Mouse (Mus musculus): ENCODE measurements around the gene Tgfbr3. TPM values are rescaled to one million over a fixed set of nuclear protein-coding genes. Genes with fewer than 3 reads are reported as not detected.

Gene Tgfbr3
- polyA plus RNA-seq, 1 experiment from 2014 or later: 21.4 TPM

- 17% methylated on average over 11 of the region's 11 CpGs for WGBS
- H3K4me1 ChIP-seq (ENCODE audit: insufficient read depth, low read depth, low read length): no peaks in the 10 kb centered on the region
- H3K27ac ChIP-seq (ENCODE audit: low read length): no peak overlapping the region
- ATAC-seq: peak; percentile 88
- no peak overlapping the region for H3K4me3 ChIP-seq (ENCODE audit: low read depth, low read length)
- H3K27me3 ChIP-seq (replicated peaks; ENCODE audit: insufficient read depth, low read length): no peaks in the 10 kb centered on the region
- no peaks in the 10 kb centered on the region for H3K9me3 ChIP-seq (ENCODE audit: low read length)
- H3K4me2 ChIP-seq (replicated peaks; ENCODE audit: low read depth, low read length): peak overlapping the region; percentile 40
- TF ChIP-seq CTCF (IDR thresholded peaks at IDR 0.05) (peak; percentile 47), EP300 (IDR thresholded peaks at IDR 0.05) (peak; percentile 58; the same call in 1 of the 2 replicates)
- DNase-seq (ENCODE audit: low spot score): peak; percentile 67
- H3K9ac ChIP-seq (replicated peaks; ENCODE audit: low read depth): no peak overlapping the region
- H3K36me3 ChIP-seq (ENCODE audit: insufficient read depth, low read length): no peaks in the 10 kb centered on the region
Measured at GRCm38 (mm10) chr5:107303350-107303861, 14.0 kb upstream of the Tgfbr3 start.

- Histone ChIP-seq H3K9me3 (ENCODE audit: low read length) (no peaks in the 10 kb centered on the region), H3K27ac (ENCODE audit: low read length) (no peak overlapping the region), H3K4me2 (replicated peaks; ENCODE audit: low read depth, low read length) (no peak overlapping the region), H3K36me3 (ENCODE audit: insufficient read depth, low read length) (no peaks in the 10 kb centered on the region), H3K4me3 (ENCODE audit: low read depth, low read length) (no peak overlapping the region), H3K27me3 (replicated peaks; ENCODE audit: insufficient read depth, low read length) (no peaks in the 10 kb centered on the region), H3K4me1 (ENCODE audit: insufficient read depth, low read depth, low read length) (peaks cover 9% of the 10 kb centered on the region; the same call in 1 of the 2 replicates), H3K9ac (replicated peaks; ENCODE audit: low read depth) (no peak overlapping the region)
- ATAC-seq: no peak
- WGBS: 72% methylated on average over 11 of the region's 11 CpGs
- TF ChIP-seq CTCF (IDR thresholded peaks at IDR 0.05) (no peak), EP300 (IDR thresholded peaks at IDR 0.05) (no peak)
- DNase-seq (ENCODE audit: low spot score): no peak
Measured at GRCm38 (mm10) chr5:107298854-107299253, 9.4 kb upstream of the Tgfbr3 start.

DNA sequence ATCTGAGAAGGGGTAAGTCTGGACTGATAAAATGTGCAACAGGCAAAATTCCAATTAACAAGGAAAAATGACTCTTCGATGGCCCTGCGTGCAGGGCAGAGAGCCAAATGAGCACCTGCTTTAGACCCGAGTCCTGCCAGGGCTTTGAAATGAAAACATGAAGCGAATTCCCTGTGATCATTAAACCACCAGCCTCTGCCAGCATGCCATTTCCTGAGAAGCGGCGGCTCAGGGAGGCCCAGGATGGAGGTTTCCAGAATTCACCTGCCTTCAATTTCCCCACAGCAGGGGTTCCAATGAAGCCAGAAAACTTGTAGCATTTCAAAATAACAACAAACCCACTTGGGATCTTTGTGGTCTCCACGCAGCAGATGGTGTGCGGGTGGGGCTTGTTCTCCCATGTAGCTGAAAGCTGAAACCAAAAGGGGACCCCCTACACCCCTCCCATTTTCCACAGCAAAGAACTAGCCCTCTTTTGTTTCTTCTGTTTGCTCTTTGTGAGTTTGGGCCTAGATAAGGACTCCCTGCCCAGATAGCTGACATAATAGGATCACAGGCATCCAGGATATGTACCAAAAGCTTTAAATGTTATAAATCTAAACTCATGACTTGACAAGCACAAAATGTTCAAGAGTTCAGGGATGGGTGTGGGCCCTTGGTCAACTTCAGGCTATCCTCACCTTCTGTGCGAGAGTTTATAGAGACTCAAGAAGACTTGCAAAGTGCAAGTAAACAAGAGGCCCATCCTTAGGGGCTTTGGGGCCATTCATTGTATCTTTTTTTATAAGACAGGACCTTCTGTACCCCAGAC, 7.3 kb upstream of the Tgfbr3 start:
- H3K27me3 ChIP-seq (replicated peaks; ENCODE audit: insufficient read depth, low read length): no peaks in the 10 kb centered on the region
- no peak for TF ChIP-seq CTCF (IDR thresholded peaks at IDR 0.05)
- peak; percentile 86 for TF ChIP-seq EP300 (IDR thresholded peaks at IDR 0.05)
- WGBS: 37% methylated on average over 9 of the region's 9 CpGs
- ATAC-seq: peak; percentile 38; the same call in 1 of the 2 replicates
- peak overlapping the region; percentile 17; the same call in 1 of the 2 replicates for H3K4me2 ChIP-seq (replicated peaks; ENCODE audit: low read depth, low read length)
- peaks cover 9% of the 10 kb centered on the region; the same call in 1 of the 2 replicates for H3K4me1 ChIP-seq (ENCODE audit: insufficient read depth, low read depth, low read length)
- H3K36me3 ChIP-seq (ENCODE audit: insufficient read depth, low read length): no peaks in the 10 kb centered on the region
- H3K4me3 ChIP-seq (ENCODE audit: low read depth, low read length): no peak overlapping the region
- no peak overlapping the region for H3K9ac ChIP-seq (replicated peaks; ENCODE audit: low read depth)
- H3K9me3 ChIP-seq (ENCODE audit: low read length): no peaks in the 10 kb centered on the region
- H3K27ac ChIP-seq (ENCODE audit: low read length): no peak overlapping the region
- DNase-seq (ENCODE audit: low spot score): no peak

DNA sequence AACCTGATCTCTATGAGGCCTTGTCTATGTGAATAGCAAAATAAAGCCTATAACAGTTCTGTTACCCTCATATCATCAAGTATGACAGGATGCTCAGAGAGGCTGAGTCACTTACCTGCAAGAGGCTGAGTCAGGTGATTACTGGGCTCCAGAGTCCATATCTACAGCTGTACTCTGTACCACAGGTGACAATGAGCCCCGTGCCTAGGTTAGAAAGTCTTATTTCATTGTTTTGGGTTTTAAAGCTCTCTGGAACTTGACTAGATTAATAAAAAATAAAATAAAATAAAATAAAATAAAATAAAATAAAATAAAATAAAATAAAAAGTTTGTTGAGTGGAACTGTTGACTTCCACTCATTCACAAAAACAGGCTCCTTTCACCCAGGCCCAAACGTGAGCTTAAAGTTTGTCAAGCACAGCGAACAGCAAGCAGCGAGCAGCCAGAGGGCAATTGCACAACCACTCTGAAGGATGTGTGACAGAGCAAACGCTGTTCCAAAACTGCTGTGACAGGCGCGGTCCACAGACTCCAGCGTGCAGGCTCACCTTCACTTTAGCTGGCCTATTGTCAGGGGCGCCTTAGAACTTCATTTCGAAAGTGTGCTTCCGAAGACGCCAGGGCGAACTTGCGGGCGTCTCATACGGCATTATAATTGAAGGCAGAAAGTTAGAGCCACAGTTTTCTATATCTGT, 6.5 kb upstream of the Tgfbr3 start:
- Histone ChIP-seq H3K27ac (ENCODE audit: low read length) (no peak overlapping the region), H3K9ac (replicated peaks; ENCODE audit: low read depth) (no peak overlapping the region), H3K4me2 (replicated peaks; ENCODE audit: low read depth, low read length) (peak overlapping the region; percentile 17; the same call in 1 of the 2 replicates), H3K9me3 (ENCODE audit: low read length) (no peaks in the 10 kb centered on the region), H3K4me3 (ENCODE audit: low read depth, low read length) (no peak overlapping the region), H3K4me1 (ENCODE audit: insufficient read depth, low read depth, low read length) (peaks cover 9% of the 10 kb centered on the region; the same call in 1 of the 2 replicates), H3K36me3 (ENCODE audit: insufficient read depth, low read length) (no peaks in the 10 kb centered on the region), H3K27me3 (replicated peaks; ENCODE audit: insufficient read depth, low read length) (no peaks in the 10 kb centered on the region)
- TF ChIP-seq EP300 (IDR thresholded peaks at IDR 0.05) (no peak), CTCF (IDR thresholded peaks at IDR 0.05) (no peak)
- ATAC-seq: peak; percentile 64
- WGBS: 48% methylated on average over 16 of the region's 16 CpGs
- peak; percentile 69 for DNase-seq (ENCODE audit: low spot score)

- H3K4me1 ChIP-seq (ENCODE audit: insufficient read depth, low read depth, low read length): peaks cover 9% of the 10 kb centered on the region; the same call in 1 of the 2 replicates
- no peak overlapping the region for H3K27ac ChIP-seq (ENCODE audit: low read length)
- H3K4me2 ChIP-seq (replicated peaks; ENCODE audit: low read depth, low read length): no peak overlapping the region
- H3K9ac ChIP-seq (replicated peaks; ENCODE audit: low read depth): no peak overlapping the region
- WGBS: 31% methylated on average over 8 of the region's 8 CpGs
- H3K27me3 ChIP-seq (replicated peaks; ENCODE audit: insufficient read depth, low read length): no peaks in the 10 kb centered on the region
- DNase-seq (ENCODE audit: low spot score): peak; percentile 83
- H3K36me3 ChIP-seq (ENCODE audit: insufficient read depth, low read length): no peaks in the 10 kb centered on the region
- no peak overlapping the region for H3K4me3 ChIP-seq (ENCODE audit: low read depth, low read length)
- ATAC-seq: peak; percentile 83
- TF ChIP-seq EP300 (IDR thresholded peaks at IDR 0.05) (peak; percentile 95), CTCF (IDR thresholded peaks at IDR 0.05) (no peak)
- H3K9me3 ChIP-seq (ENCODE audit: low read length): no peaks in the 10 kb centered on the region
Measured at GRCm38 (mm10) chr5:107295061-107295816, 5.8 kb upstream of the Tgfbr3 start.
